Mouse (Mus musculus) left cerebral cortex, adult 2 months (tissue): ENCODE measurements around the gene Slc12a6. TPM values are rescaled to one million over a fixed set of nuclear protein-coding genes. Genes with fewer than 3 reads are reported as not detected.
"Not testable (repeated sequence)": the region's sequence is repeated elsewhere in the genome, so short reads cannot be mapped to it uniquely, and the experiment has no call there.

ENCODE experiments used
- DNase-seq, 2 experiments: peaks; one replicate each; pipeline ENCODE4 v3.0.0; 2021 to 2022; ENCODE audit warnings: low spot score in 2 of 2, mixed read lengths in 1 of 2; ENCODE audit errors: extremely low spot score in 1 of 2
- H3K27ac ChIP-seq: fragments of 200-600 bp; 2 replicates; pipeline ENCODE4 v1.8.1; 2022
- H3K4me3 ChIP-seq: fragments of 200-600 bp; 2 replicates; pipeline ENCODE4 v1.8.1; 2022
- CTCF ChIP-seq: fragments of 200-600 bp; IDR thresholded peaks from 2 replicates; pipeline ENCODE4 v1.8.1; 2022; ENCODE audit warnings: antibody characterized with exemption, mild to moderate bottlenecking, moderate library complexity
- intact Hi-C: fragments of 180-260 bp; cut with DNase I; formaldehyde crosslinking; loops from one replicate; pipeline ENCODE4 v1.15.1; 2025
- total RNA-seq, 2 experiments: library from RNA; stranded (reverse); gene quantifications; 2 replicates each; pipeline ENCODE4 v1.2.3; 2021

Gene Slc12a6
- total RNA-seq, 2 experiments from 2014 or later, result 127 to 129 TPM

DNA sequence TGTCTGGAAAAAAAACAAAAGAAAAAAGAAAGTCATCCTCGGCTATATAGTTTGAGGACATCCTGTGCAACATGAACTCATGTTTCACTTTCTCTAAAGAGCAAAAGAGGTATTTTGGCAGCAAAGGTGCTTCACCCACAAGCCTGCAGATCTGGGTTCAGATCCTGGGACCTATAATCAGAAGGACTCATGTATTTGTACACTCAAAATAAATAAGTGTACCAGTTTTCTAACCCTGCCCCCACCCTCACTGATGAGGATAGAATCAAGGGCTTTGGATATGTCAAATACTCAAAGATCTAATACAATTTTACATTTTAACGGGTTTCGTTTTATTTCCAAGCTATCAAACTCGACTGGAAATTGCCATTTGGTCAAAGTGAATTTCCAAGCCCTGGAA lies 1.3 kb upstream of the Slc12a6 start:
- TF ChIP-seq CTCF, result no peak
- intact Hi-C loops, result loop anchor here (5.0 to 10.0 kb wide), 4 partner anchors 70 to 228 kb away; partner anchors contain the start of genes Aven, Emc4 and Emc7
- no peak overlapping the region for H3K4me3 ChIP-seq
- no peak for DNase-seq
- no peak overlapping the region for H3K27ac ChIP-seq

DNA sequence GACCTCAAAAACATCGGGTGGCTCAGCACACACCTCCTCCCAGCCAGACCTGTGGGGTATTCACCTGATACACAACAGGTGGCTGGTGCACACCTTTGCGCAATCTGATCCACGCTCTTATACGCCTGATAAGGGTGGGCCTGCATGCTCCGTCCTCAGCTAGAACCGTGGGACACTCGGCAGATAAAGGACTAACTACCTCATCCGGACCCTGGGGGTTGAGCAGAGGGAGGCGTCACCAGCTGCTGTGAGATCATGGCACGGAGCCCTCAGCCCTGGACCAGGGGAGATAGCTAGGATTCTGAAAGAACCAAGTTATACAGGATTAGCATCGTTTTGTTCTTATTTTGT lies 592 bp downstream of the Slc12a6 start, which contains the start of gene Gm21985:
TSS of gene Gm21985 (plus strand) at position 73 of the 351 bp plus-strand sequence.
- Histone ChIP-seq H3K27ac (peak within 1 kb of the TSS; percentile 96), H3K4me3 (peak within 1 kb of the TSS; percentile 93)
- intact Hi-C loops, result loop anchor here (5.0 to 10.0 kb wide), 3 partner anchors 69 to 216 kb away; partner anchors contain the start of genes Chrm5 and Emc7
- no peak for DNase-seq
- no peak for TF ChIP-seq CTCF

DNA sequence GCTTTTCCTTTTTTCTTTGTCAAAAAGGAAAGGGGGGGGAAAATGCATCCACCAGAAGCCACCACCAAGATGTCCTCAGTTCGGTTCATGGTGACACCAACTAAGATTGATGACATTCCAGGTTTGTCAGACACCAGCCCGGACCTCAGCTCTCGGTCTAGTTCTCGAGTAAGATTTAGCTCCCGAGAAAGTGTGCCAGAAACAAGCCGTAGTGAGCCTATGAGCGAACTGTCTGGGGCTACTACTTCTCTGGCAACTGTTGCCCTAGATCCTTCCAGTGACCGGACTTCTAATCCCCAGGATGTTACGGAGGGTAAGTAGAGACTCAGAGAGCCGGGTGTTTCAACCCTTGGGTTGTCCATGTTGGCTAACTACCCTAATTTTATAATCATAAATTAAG lies 1.2 kb downstream of the Slc12a6 start:
- H3K4me3 ChIP-seq, result peak overlapping the region; percentile 93
- TF ChIP-seq CTCF, result no peak
- intact Hi-C loops, result loop anchor here (5.0 to 10.0 kb wide), 3 partner anchors 68 to 216 kb away; partner anchors contain the start of genes Chrm5 and Emc7
- DNase-seq, result no peak
- H3K27ac ChIP-seq, result peak overlapping the region; percentile 96

DNA sequence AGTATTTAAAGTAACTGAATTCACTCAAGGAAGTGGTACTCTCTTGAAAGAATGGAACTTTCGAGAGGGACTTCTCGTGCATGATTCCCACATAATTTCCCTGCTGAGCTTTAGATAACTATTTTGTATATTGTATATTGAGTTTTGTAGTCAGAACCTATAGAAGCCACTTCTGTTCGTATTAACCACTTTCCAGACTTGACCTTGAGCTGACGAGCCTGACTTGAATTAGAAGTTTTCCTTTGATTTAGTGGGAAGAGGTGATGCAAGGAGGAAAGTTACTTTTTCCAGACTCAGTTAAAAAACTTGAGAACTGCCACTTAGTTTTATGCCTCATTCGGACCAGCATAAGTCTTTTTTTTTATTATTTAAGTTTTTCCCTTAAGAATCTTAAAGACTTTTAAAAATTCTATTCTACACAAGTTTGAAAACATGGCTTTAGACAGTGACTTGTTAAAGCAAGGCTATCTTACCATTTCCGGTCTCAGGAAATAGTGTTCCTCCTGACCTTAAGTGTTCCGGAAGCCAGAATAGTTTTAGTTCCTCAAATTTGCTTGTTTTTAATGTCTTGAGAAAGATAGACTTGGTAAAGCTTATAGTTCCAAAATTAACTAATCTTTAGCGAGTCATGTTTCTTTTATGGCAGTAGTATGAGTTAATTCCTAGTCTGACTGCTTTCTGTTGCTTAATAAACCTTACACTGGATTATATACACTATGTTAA lies 2.1 kb downstream of the Slc12a6 start:
- DNase-seq, result no peak
- H3K4me3 ChIP-seq, result peak overlapping the region; percentile 93
- no peak for TF ChIP-seq CTCF
- intact Hi-C loops, result loop anchor here (5.0 to 10.0 kb wide), 3 partner anchors 67 to 215 kb away; partner anchors contain the start of genes Chrm5 and Emc7
- H3K27ac ChIP-seq, result peak overlapping the region; percentile 34; the same call in 1 of the 2 replicates

DNA sequence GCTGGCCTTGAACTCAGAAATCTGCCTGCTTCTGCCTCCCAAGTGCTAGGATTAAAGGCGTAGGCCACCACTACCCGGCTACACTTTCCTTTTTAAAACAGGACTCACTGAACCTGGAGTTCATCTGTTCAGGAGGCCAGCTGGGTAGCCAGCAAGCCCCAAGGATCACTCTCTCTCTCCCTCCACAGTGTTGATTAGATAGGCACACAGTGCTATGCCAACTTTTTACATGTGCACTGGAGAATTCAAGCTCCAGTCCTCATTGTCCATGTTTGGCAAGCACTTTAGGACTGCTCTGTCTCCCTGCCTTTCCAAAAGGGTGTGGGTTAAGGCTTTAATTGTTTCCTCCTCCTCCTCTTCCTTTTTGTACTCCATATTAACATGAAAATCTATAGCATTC lies 4.4 kb downstream of the Slc12a6 start:
- no peak for DNase-seq
- intact Hi-C loops, result no loop called here
- H3K4me3 ChIP-seq, result no peak overlapping the region
- no peak overlapping the region for H3K27ac ChIP-seq
- TF ChIP-seq CTCF, result no peak

DNA sequence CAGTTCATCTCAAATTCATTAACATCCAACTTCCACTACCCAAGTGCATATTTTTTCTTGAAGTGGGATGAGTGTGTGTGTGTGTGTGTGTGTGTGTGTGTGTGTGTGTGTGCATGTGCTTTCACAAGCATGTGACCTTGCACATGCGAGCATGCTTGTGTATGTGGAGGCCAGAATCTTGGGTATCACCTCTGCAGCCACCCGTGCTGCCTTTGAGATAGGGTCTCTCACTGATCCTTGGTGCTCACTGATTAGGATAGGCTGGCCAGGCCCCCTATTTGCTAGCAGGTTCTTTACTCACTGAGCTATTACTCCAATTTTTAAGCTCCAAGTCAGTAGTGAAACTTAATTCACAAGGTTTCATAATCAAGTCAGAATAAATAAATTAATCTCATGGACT lies 7.3 kb downstream of the Slc12a6 start:
- Histone ChIP-seq H3K27ac (no peak overlapping the region), H3K4me3 (no peak overlapping the region)
- DNase-seq, result no peak
- TF ChIP-seq CTCF, result no peak
- intact Hi-C loops, result no loop called here

DNA sequence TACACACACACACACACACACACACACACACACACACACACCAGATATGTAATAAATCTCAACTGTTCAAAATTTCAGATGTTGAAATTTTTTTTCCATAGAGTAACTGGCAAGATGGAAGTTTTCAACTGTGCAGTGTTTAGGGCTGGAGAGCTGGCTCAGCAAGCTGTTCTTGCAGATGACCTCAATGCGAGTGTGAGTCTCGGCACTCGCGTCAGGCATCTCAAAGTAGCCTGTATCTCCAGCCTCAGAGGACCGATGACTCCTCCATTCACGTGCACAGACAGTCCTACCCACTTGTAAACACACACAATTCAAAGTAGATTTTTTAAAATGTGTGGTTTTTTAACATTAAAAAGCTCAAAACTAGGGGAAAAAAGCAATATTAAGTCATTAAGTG lies 7.8 kb downstream of the Slc12a6 start:
- Histone ChIP-seq H3K27ac (no peak overlapping the region), H3K4me3 (no peak overlapping the region)
- no peak for TF ChIP-seq CTCF
- DNase-seq, result no peak
- intact Hi-C loops, result no loop called here

DNA sequence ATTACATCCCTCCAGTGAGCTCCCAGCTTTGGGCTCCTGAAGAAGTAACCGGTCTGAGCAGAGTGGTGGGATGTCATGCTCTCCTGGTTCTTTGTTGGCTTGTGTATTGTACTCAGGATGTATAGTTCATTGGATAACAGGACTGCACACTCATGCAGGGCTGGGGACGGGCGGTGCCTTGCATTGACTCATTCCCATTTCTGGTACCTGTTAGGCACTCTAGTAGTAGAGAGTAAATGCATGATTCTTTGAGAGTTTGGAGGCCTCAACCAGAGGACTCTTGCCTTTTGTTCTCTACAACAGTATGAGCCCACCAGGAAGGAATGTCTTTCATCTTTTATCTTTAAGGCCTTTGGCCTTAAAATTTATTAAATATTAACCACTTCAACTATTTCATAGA lies 11.2 kb downstream of the Slc12a6 start:
- no peak for TF ChIP-seq CTCF
- intact Hi-C loops, result no loop called here
- DNase-seq, result no peak
- H3K4me3 ChIP-seq, result no peak overlapping the region
- H3K27ac ChIP-seq, result no peak overlapping the region

DNA sequence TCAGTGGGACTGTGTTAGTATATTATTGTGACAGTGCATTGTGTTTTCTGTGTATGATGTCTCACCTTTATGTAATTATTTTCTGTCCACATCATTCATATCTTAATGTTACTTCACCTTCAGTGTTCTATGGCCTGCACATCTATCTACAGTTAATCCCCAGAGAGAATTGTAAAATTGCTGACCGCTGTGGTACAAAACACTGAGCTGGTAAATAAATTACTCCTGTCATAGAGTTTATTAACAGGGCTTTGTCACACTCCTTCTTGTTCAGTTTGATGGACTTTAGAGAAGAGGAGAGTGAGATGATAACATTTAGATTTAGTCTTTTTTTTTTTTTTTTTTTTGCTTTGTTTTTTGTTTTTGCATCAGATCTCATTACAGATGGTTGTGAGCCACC lies 17.2 kb downstream of the Slc12a6 start:
- no peak for TF ChIP-seq CTCF
- DNase-seq, result no peak
- intact Hi-C loops, result no loop called here
- H3K4me3 ChIP-seq, result no peak overlapping the region
- H3K27ac ChIP-seq, result no peak overlapping the region

DNA sequence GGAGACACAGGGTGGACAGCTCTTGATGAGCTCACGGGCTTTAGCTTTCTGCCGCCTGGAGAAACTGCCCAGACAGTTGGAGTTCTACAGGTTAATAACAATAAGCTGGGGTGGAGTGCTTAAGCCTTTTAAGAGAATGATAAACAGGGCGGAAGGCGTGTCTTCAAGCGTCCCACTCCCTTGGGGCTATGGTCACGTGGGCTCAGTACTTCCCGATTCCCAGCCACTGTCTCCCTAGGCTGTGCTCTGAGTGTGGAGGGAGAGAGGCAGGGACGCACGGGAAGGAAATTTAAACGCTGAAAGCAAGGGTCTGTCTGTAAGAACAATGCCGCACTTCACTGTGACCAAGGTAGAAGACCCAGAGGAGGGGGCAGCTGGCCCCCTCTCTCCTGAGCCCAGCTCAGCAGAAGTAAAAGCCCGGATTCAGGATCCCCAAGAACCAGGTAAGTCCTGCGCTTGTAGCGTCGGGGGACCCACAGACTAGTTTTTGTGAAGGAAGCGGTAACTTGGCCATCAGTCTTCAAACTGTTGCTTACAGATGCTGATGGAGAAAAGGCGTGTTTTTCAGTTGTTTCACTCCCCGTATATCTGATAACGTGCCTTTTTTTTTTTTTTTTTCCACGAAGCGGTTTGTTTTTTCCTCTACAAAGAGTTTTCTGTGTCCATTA lies 18.9 kb downstream of the Slc12a6 start:
- no peak for DNase-seq
- intact Hi-C loops, result no loop called here
- no peak for TF ChIP-seq CTCF
- peak overlapping the region; percentile 29; the same call in 1 of the 2 replicates for H3K27ac ChIP-seq
- peak overlapping the region; percentile 52 for H3K4me3 ChIP-seq

DNA sequence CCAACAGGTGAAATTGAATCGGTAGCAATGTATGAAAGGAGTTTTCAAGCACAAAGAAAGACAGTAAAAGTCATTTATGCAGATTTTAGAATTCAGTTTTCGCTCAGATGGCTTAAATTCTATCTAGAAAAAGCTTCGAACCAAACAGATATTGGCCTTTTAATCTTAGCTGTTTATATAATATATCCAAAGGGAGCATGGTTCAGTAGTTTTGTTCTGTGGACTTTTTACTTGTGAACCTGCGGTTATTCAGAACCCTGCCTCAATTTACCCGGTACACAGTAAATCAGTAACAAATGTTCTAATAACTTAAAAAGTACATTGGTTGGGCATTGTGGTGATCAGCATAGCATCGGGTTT lies 19.4 kb downstream of the Slc12a6 start:
- no peak for DNase-seq
- Histone ChIP-seq H3K27ac (no peak overlapping the region), H3K4me3 (peak overlapping the region; percentile 52)
- no peak for TF ChIP-seq CTCF
- intact Hi-C loops, result no loop called here

DNA sequence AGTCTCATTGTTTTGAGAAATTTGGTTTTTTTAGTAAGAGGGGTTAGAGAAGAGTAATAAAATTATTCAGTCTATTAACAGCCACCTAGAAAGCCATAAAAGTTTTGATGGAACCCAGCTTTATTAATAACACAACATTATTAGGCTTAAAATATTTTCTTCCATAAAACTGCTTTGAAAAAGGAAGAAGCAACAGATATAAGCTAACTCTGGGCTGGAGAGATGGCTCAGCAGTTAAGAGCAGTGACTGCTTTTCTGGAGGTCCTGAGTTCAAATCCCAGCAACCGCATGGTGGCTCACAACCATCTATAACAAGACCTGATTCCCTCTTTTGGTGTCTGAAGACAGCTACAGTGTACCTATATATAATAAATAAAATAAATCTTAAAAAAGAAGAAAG lies 20.4 kb downstream of the Slc12a6 start:
- DNase-seq, intact Hi-C loops, H3K27ac ChIP-seq, H3K4me3 ChIP-seq: not testable (repeated sequence)
